Mouse (Mus musculus): ENCODE data around the gene Msl3l2. TPM values are rescaled to one million over a fixed set of nuclear protein-coding genes. Genes with fewer than 3 reads are reported as not detected.

Gene Msl3l2
- polyA plus RNA-seq, 2 experiments = 0.94 to 1.0 TPM

DNA sequence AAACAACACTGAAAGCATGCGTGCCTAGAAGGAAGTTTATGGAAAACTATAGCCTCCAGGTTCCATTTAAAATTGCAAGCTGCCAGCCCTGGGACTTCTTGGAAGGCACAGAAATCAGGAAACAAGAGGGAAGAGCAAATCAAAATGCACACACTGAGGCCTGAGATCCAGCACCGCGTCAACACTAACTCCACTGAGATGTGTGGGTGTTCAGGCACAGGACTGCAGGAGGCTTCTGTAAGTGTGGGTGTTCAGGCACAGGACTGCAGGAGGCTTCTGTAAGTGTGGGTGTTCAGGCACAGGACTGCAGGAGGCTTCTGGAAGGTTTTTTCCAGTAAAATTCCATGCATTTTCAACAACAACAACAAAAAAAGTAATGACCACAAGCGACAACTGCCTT is 59.0 kb downstream of the Msl3l2 start:
- Histone ChIP-seq H3K4me2 (ENCODE audit: low read depth) (no peak overlapping the region), H3K27ac (no peak overlapping the region), H3K4me1 (replicated peaks; ENCODE audit: control insufficient read depth in 2 of 2, insufficient read depth in 2 of 2, low read length in 1 of 2) (no peaks in the 10 kb centered on the region), H3K27me3 (ENCODE audit: control insufficient read depth, insufficient read depth, low read length) (no peaks in the 10 kb centered on the region), H3K36me3 (replicated peaks; ENCODE audit: control insufficient read depth, insufficient read depth, low read depth) (no peaks in the 10 kb centered on the region), H3K9ac (replicated peaks) (no peak overlapping the region), H3K9me3 (ENCODE audit: control insufficient read depth, low read length) (no peaks in the 10 kb centered on the region), H3K4me3 (ENCODE audit: insufficient read depth in 1 of 2, low read depth in 2 of 2, low read length in 2 of 2) (no peak overlapping the region)
- DNase-seq (ENCODE audit: low read depth in 3 of 3, low spot score in 3 of 3) = no peak
- TF ChIP-seq EP300 (IDR thresholded peaks at IDR 0.05; ENCODE audit: low read depth) (no peak), CTCF (IDR thresholded peaks at IDR 0.05; ENCODE audit: low read depth) (no peak)
- ATAC-seq (ENCODE audit: insufficient read depth) = no peak
- 69% methylated on average over 4 of the region's 4 CpGs for WGBS (ENCODE audit: insufficient replicate concordance)

Other genes with a start within 250 kb of the Msl3l2 start
- 0.21 and 0.27 TPM in 2 replicates for gene Tbc1d32, start 121.8 kb downstream of the Msl3l2 start, polyA plus RNA-seq (2012; rRNA removed)
- gene Tbc1d32, start 121.8 kb downstream of the Msl3l2 start, polyA plus RNA-seq (2014; fragmentation: Nextera tagmentation; extraction: Ambion mirVana) = 0.39 and 0.46 TPM in 2 replicates